Mouse (Mus musculus) urinary bladder, postnatal 14 days (tissue): ENCODE data around the gene Slc32a1.

Source experiments
- DNase-seq: peaks from one replicate; pipeline ENCODE4 v3.0.0; 2021; ENCODE audit warnings: low spot score

Gene Slc32a1

DNA sequence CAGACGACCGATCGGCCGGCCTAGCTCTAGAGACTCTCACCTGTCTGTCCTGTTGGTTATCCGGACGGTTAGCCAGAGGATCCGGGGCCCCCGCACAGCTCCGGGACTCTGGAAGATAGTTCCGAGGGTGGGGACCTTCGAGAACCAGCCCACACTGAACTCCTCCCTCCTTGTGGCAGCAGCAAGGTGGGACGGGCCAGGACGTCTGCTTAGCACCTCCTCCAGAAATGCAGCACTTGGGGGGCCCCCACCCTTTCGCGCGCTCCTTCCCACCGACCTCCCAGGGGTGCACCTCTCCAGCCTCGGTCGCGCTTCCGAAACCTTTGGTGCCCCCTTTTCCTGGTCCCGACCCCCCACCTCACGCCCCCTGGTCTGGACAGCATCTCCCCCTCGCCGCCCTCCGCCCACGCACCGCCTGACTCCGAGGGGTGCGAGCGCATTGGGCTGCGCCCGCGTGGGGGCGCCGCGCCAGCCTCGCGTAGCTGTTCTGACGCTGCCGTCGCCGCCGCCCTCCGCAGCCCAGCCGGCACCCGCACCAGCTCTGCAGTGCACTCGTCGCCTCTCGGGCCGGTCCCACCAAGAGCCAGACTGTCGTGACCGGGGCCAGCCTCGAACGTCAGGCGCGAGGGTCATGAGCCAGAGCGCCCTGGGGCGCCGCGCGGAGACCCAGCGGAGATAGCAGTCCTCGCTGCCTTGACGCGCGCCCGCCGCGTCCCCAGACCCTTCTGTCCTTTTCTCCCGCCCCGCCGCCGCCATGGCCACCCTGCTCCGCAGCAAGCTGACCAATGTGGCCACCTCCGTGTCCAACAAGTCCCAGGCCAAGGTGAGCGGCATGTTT, at the start of gene Slc32a1:
Gene Slc32a1 (plus strand): TSS at position 280 of the 838 bp plus-strand sequence.
- DNase-seq = no peak

DNA sequence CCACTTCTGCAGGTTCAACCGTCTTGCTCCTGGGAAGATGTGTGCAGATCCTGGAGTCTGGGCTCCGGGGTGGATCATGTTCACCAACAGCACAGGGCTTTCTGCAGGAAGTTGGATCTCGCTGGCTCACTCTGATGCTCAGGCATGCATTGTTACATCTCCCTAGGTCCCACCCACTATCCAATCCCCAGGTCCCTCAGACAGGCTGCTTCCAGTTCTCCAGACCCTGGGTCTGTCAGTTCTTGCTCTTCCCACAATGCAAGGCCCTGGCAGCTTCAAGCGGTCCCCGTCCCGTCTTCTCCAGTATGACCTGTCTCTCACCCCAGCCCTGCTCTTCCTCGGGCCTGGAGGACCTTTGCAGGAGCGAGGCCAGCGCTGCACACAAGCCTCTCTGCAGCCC, 49.8 kb upstream of the Slc32a1 start:
- DNase-seq = no peak

DNA sequence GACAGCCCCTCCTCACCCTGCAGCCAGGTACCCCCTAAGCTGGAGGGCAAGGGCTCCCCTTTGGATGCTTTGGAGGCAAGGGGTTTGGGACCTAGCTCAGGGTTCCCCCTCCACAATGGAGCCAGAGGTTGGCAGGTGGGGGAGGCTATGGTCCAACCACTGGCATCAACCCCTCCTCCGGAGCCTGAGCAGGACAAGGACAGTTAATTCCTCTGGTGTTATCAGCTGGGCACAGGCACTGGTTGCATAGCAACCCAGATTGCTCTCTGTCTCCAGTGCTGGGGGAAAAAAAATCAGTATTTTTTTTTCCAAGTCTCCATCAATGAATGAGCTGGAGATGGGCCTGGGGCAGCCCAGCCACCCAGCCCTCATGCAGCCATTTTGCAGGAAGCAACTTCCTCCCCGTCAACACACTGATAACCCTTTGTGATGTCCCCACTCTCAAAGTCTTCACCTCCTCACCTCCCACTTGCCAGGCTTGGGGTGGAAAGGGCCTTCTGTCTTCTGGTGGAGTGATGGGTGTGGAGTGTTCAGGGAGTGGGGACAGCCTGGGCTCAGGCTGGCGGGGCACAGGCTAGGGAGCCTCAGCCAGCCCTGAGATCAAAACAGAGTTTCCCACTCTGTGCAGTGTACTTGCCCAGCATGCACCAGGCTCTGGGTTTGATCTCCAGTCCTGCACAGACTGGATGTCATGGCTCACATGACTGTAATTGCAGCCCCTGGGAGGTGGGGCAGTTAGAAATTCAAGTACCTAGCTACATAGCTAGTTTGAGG, 49.0 kb upstream of the Slc32a1 start:
- DNase-seq = no peak

DNA sequence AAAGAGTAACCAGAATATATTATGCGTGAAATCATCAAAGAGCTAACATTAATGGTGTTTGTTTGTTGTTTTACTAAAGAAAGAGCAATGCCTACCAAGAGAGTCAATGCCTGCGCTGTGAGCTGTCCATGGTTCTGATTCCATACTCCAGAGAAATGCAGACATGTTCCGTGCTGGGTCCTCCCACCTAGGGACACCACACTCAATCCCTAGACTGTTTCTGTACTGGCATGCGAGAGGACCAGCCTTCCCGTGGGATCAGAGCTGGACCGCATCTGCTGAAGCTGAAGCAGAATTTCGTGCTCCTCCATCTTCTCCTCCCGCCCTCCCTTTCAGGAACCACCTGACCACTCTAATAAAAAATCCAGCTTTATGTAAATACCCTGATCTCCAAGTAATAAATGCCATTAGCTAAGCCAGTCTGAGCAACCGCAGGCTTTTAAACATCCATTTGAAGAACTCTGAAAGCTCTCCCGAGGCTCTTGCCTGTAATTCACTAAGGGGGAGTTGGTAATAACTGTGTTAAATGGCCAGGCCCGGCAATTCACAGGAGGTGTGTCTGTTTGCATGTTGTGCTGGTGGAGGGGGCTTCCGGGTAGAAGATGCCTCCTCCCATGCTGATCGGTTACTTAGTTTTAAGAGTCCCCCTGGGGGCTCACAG, 40.0 kb upstream of the Slc32a1 start:
- DNase-seq = peak; percentile 67

DNA sequence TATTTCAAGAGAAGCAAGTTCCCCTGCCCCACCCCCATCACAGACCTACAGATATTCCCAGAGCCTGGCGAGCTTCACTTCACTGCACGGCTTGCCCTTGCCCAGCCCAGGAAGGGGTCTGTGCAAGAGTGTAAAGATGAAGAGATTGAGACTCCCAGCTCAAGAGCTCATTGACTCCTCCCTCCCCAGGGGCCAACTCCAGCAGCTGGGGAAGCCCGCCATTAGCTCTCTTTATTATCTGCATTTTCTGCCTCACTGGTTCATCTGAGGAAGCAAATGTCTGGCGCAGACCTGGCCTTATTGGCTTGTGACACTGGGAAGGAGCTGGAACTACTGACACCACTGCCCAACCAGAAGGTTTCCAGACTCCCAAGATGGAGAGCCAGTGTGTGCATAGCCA, 30.6 kb upstream of the Slc32a1 start:
- no peak for DNase-seq

DNA sequence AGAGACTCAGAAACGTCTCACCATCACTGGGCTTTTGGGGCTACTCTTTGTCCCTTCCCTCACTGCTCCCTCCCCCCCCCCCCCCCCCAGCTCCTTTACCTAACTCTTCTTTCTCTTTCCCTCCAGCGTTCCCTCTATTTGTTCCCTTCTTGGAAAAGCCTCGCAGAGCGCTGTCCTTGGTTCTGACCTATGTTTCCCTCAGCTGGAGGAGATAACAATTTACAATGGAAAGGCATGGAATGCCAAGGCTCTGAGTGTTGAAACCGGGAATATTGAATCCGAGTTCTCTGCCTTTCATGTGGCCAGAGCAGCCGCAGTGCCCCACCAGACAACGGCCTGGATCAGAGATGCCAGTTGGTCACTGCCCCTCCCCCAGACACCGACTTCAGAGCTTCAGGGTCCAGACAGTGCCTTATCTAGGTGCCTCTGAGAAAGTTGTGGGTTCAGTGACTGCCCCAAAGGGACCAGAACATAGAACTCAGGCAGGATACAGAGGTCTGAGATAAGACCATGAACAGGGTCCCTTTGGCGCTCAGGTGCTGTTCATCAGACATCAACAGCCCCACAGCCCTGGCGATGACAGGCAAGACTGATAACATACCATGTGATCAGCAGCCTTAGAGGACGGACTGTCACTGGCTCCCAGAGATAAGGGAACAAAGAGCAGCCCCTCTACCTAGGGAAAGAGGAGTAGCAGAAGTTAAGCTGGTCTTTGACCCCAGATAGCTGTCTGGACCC, 25.8 kb upstream of the Slc32a1 start:
- DNase-seq = peak; percentile 34

DNA sequence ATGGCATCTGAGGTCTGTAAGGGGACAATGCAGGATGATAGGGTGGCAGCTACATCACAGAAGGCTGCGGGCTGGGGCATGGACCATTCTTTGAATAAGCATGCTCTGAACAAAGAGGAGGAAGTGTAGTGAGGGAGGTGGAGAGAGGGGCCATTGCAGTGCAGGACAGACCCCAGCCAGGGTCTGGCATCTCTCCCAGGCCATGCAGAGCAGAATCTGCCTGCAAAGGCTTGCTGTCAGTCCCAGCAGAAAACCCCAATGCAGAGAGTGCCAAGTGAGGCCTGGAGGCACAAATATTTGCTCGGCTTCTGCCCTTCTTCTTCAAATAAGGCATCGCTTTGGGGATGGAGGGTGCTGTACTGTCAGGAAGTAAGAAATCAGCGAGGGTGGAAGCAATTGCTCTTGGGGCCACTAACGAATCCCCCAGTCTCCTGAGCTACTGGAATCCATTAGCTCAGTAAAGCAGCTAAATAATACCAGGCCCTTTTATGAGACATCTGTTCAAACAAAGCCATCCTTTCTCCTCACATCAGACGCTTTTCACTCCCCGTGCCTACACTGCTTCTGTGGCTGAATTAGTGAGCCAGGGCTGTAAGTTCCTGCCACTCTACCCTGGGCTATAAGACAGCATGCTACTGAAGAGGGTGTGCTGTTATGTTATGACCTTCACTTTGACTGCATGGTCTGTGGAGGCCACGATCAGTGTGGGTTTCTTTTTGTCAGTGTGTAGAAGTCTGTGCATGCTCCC, 21.9 kb upstream of the Slc32a1 start:
- no peak for DNase-seq

DNA sequence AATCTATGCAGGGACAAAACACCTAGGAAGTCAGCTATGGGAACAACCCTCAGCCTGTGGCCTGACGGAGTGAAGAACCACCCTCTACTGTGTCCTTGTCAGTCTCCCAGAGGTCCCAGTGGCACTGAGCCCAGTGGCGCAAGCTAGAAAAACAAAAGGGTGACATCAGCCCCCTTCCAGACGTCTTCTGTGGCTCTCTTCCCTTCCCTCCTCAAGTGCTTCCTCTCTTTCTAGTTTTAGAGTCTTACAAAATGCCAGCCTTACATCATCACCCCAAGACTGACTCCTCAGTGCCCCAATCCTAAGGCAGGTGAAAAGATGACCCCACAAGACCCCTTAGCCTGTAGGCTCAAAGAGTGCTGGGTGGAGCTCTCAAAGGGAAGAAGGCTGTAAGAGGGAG, 20.1 kb upstream of the Slc32a1 start:
- DNase-seq = no peak

DNA sequence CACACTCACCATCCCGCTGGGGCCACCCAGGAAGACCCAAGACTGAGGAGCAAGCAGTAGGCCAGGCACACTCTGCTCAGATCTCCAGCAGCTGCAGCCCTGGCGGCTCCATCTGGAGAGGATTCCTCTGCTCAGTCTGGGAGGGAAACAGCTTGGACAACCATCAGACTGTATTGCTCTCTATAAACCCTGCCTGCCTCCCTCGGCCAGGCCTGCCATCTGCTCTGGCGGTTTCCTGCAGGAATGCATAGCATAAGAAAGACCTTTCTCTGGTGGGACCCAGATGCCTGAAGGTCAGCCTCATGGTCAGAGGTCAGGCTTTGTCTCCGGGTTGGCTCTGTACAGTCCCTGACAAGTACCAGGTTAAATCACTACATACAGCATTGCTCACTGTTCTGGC, 19.3 kb upstream of the Slc32a1 start:
- DNase-seq = no peak

DNA sequence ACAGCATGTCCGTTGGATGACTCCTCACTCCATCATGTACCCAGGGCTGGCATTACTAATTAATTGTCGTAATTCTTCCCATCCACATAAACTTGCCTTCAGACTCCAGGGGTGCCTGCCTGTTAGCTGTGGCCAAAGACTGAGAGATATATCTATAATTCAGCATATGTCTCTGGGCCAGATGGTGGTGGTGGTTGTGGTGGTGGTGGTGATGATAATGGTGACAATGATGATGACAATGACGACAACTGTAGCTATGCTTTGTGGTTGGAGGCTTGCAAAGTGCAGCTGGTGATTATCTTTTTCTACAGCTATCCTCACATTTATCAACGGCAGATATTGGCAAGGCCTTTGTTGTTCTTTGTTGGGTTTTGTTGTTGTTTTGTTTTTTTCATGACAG, 17.2 kb upstream of the Slc32a1 start:
- DNase-seq = no peak

DNA sequence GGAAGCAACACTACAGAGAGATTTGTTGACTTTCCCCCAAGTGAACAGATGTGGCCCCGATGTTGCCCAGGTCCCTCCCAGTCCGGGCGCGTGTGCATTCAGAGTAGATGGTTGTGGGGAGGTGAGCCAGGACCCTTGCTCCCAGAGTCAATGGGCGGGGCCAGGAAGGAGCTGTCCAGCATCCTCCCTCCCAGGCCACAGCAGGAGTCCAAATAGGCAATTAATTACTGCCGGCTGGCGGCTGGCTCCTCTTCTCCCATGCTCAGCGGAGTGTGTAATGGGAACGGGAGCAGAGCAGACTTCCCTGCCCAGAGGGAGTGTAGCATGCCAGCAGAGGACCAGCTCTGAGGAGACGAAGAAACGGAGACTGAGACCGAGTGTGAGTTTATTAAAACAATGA, 15.5 kb upstream of the Slc32a1 start:
- no peak for DNase-seq

DNA sequence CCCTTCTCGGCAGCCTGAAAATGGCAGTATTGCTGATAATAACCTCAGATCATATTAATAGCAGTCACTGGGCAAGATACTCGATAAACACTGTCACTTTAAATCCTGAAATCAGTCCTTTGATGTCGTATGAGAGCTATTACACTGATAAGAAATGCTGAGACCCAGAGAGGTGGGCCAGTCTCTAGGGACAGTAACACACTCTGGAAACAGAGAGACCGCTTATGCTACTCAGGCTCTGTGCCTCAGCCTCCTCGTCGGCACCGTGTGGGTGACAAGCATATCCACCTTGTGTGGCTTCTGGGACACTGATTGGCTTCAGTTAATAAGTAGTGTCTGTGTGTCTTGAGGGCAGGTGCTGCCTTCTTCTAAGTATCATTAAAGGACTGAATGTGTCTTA, 15.0 kb upstream of the Slc32a1 start:
- DNase-seq = no peak

DNA sequence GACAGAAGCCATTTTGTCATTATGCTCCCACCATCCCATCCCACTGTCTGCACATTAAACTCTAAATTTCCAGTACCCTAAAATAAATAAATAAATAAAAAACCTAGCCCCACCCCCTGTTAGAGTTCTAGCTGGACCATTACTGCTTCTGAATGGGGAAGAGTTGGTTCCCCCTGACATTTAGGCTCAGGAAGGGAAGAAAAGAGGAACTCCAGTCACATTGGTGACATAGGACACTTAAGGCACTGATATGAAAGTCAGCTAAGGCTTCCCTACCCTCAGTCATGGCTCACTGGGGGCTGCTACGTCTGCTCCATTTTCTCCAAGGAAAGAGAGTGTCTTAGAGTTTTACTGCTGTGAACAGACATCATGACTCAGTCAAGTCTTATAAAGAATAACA, 13.8 kb upstream of the Slc32a1 start:
- DNase-seq = no peak

DNA sequence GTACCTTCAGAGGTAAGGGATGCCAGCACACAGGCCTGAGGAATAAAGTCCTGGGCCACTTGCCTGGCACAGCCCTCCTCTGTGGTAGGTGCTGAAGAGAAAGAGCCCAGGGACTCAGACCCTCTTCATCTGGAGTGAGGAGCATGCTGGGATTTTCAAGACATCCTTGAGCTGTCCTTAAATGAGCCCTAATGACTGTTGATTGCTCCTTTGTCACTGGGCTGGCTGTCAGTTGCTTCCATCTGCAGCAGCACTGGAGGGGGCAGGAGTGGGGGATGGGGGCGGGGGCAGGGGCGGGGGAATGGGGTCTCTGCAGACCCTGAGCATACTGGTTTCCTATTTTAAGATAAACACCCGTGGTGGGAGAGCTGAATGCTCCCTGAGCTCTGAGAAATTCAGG, 10.1 kb upstream of the Slc32a1 start:
- no peak for DNase-seq

DNA sequence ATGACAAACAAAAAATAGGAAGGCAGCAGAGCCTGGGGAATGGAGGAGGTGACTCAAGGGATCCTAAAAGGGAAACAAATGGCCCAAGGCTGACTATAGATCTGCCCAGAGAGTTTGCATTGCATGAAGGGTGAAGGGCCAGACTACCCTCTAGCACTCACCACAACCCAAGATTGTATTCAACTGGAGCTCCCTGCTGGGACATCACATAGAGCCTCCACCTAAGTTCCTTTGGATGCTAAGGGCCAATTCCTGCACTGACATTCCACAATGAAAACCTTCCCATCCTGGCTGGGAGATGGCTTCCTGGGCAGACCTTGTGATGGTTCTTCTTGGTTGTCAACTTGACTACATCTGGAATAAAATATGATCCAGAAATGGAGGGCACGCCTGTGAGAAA, 9.2 kb upstream of the Slc32a1 start:
- no peak for DNase-seq

DNA sequence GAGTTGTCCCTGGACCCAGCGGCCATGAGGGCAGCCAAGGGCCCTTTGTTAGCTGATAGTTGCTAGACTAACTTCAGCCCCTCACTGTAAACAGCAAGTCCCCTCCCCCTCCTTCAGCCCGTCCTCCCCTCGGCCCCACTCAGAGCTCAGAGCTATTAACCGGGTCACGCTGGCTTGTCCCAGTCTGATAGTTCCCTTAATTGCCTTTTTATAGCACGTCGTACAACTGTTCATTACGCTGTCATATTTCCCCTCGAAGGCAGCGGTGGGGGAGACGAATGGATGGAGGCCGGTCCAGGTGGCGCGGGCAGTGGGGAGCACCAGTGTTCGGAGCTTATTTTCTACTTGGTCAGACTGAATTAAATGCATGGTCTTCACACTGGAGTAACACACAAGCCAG, 7.9 kb upstream of the Slc32a1 start:
- DNase-seq = no peak

DNA sequence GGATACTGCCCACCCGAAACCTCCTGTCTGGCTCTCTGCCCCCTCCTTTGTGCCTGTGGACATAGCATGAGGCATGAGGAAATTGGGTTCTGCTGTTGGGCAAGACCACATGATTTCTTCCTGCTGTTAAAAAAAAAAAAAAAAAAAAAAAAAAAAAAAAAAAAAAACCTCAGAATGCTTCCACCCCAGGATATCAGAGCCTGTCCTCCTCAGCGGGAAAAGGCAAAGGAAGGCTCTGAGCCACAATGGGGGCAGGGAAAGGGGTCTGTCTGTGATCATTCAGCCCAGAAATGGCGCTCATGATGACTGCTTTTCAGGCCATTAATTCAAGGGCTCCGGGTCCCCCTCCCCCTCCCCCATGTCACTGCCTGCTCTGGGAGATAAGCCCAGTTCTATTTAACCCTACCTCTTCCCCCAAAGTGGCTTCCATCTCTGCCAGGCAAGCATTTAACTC, 4.0 kb upstream of the Slc32a1 start:
- DNase-seq = no peak

DNA sequence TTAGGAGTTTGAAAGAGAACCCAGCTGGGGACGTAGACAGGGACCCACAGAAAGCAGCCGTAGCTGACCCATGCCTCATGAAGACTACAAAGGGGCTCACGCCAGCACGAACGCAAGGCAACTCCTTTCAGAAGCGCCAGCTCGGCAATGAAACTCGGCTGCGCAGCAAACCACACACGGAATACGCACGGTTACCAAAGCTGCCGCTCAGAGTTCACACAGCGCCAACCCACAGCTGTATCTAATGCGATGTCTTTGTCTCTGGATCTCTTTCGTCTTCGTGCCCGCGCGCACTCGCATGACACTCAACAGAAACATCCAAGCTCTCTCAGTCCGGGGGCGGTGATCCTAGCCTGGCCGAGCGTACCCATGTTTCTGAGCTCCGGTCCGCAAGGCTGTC, 886 bp upstream of the Slc32a1 start:
- DNase-seq = no peak

DNA sequence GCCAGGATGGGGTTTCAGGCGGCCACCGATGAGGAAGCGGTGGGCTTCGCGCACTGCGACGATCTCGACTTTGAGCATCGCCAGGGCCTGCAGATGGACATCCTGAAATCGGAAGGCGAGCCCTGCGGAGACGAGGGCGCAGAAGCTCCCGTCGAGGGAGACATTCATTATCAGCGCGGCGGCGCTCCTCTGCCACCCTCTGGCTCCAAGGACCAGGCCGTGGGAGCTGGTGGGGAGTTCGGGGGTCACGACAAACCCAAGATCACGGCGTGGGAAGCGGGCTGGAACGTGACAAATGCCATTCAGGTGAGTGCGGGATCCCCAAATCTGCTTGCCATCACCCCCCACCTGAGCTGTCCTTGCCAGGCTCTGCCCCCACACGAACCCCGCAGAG, 756 bp downstream of the Slc32a1 start:
- DNase-seq = no peak

DNA sequence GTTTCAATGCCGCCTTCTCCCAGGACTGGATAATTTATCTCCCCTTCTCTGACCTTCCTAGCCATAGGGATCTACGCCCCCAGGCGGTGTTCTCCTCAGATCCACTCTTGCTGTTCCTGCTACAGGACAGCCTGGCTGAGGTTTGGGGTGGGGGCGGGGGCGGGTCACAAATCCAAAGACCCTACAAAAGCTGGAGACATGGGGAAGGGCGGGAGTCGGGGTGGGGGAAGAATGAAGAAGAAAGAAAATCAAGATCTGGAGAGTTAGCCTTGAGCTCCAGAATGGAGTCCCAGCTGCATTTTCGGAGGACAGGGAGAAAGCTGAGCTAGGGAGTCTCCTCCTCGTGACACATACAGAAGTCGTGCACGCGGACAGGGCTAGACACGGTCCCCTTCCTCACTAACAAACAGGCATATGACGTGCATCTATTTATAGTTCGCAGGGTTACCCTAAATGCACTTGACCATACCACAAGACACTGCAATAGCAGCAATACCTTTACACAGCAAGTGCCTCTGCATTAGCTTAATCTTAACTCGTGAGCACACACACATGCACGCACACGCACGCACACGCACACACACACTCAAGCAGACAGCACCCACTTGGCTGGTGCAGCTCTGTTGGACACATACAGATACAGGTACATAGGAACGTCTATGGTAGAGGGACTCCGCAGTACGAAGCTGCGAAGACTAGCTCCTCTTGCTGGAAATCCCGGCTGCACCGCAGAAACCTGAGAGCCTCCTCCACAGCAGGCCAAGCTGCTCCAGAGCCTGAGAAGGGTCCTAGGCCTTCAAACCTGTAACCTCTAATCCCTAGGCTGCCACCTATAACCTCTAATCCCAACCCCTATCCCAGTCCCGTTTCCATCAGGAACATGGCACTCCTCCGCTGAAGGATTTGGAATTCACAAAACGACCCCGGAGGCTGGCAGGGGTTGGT, 1.4 kb downstream of the Slc32a1 start:
- no peak for DNase-seq
